Mouse (Mus musculus): ENCODE measurements at regions not wholly inside any gene's neighbourhood (a gene's known extent, or its start where the extent isn't known, plus 50 kb on each side); places are given as distances from the start of the nearest gene placed in this dataset.
A peak's percentile ranks its signal among the peaks of the same experiment; 100 is the strongest.

GRCm38 (mm10) chr7:136056876-136057484 lies 340.8 kb upstream of the Mki67 start:
- DNase-seq: no peak

- no peak for DNase-seq
Observed at GRCm38 (mm10) chr7:136058319-136058718, 342.2 kb upstream of the Mki67 start.

- no peak for DNase-seq
Observed at GRCm38 (mm10) chr7:136058751-136059681, 342.9 kb upstream of the Mki67 start.

DNA sequence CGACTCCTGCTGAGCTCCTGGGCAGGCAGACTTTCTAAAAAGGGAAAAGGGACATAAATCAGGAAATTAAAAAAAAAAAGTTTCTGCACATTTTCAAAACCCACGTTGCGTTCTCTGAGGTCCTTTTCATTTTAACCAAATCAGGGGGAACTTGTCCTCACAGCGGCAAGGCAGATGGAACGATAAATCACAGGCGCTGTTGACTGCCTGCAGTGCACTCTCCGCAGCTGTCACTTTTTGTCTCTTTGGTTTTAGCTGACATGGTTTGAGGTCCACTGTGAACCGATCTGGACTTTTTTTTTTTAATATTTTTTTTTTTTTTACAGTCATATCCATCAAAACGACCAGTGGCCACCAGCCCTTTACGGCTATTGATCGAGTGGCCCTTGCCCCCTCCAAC lies 343.7 kb upstream of the Mki67 start:
- peak; percentile 65 for DNase-seq

- peak; percentile 76 for DNase-seq
Observed at GRCm38 (mm10) chr7:136060339-136061073, 344.3 kb upstream of the Mki67 start.

DNA sequence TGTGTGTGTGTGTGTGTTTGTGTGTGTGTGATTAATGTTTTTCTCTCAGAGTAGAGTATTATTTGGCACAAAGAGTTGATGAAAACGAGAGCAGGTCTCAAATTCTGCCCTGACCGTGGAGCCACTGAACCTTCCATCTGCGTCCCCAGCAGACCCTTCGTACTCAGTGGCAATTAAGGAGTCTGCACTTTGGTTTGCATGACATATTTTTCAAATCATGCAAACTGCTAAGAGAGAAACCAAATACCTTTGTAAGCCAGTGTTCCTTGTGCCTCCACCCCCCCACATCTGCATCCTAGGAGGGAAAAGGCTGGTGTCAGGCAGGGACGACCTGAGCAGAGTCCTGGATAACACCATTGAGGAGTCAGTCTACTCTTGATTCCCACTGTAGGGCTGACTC lies 346.5 kb upstream of the Mki67 start:
- no peak for DNase-seq

GRCm38 (mm10) chr7:136065038-136065678 lies 349.0 kb upstream of the Mki67 start:
- DNase-seq: no peak

DNA sequence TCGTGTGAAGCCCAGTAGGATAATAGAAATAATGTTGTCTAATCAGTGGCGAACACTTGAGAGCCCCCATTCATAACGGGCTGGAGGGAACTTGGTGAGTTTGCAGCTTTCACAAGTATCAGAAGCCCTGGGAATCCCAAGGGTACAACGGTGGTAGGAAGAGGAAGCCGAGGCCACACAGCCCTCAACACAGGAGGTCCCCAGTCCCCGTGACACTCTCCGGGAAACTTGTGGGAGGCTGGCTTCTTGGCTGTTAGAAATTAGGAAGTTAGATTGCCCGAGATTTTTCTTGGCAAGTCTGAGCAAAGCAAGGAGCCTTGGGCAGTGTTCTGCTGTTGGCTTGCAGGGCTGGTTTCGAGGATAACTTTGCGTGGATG lies 349.5 kb upstream of the Mki67 start:
- no peak for DNase-seq

DNA sequence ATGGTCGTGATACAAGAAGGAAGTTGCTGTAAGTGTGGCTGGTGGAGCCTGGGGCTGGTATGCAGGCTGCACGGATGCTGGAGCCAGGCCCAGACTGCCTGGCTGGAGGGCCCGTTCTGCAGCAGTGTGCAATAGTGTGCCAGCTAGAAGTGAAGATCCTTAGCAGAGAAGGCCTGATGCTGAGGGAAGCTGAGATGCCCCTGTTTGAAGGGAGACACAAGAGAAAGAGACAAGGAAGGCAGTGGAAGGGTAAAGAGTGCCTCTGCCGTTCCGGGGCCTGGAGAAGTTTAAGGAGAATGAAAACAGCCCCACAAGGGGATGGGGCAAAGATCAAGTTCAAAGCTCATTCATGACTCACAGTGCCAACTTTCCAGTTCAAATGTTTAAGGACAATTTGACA lies 354.7 kb upstream of the Mki67 start:
- DNase-seq: no peak

DNA sequence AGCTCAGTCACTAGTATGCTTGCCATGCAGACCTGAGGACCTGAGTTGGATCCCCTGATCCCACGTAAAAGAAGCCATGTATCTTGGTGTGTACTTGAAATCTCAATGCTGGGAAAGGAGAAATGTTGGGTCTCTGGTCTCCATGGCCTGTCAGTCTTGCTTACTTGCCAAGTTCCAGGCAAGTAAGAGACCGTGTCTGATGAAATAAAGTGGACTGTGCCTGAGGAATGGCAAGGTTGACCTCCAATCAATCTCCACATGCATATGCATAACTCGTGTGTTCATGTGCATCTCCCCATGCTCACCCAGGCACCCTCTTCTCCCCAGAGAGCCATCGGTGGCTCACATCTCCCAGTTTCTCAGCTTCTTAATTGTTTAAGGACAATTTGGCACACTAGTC lies 355.2 kb upstream of the Mki67 start:
- no peak for DNase-seq

- no peak for DNase-seq
Observed at GRCm38 (mm10) chr7:136073265-136073799, 357.2 kb upstream of the Mki67 start.

DNA sequence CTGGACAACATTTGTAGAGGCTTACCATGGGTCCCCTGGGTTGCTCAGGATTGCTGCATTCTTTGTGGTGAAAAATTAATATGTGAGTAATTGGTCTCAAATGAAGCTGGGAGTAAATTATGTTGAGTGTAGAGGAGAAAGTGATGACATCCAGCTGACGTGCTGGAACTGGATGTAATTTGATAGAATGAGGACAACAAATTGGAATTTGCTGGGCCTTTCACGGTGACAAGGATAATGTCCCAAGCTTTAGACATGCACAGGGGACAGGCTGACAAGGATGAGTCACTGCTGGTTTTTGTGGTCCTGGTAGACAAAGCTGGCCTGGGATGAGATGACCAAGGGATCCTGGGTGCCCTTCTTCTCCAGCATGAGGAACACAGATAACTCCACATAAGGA lies 357.9 kb upstream of the Mki67 start:
- no peak for DNase-seq

DNA sequence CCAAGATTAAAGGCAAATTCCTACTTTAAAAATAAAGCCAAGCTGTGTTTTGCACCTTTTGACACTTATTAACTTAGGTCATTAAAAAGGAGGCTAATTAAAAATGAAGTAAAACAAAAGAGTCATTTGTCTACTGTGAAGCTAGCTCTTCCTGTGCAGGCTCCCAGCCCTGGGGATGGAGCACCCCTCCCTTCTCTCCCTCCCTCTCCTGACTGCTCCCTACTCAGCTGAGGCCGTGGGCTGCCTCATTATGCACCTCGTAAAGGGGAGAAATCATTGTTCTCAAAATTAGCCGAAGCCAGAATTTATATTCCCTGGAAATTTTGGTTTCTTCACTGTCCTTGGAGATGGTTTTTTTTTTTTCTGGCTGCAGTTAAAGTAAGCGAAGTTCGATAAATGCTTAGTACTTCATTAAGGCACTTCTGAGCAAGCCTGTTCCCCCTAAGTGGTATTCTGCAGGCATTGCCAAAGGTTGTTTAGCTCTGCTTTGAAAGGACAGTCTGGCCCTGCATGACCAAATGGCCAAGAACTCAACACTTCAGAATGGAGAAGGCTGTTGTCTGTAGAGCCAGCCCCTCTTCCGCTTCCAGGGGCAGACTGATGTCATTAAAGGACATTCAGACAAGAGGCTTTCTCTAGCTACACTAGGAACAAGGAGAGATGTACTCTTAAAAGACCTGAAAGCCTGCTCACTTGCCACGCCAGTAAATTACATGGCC lies 365.5 kb upstream of the Mki67 start:
- DNase-seq: no peak

- DNase-seq: no peak
Observed at GRCm38 (mm10) chr7:136082253-136082867, 366.2 kb upstream of the Mki67 start.

- no peak for DNase-seq
Observed at GRCm38 (mm10) chr7:136083005-136083404, 366.8 kb upstream of the Mki67 start.

GRCm38 (mm10) chr7:136083571-136084342 lies 367.6 kb upstream of the Mki67 start:
- DNase-seq: peak; percentile 56

- DNase-seq: no peak
Observed at GRCm38 (mm10) chr7:136088785-136089184, 372.6 kb upstream of the Mki67 start.

- no peak for DNase-seq
Observed at GRCm38 (mm10) chr7:136094681-136095360, 378.7 kb upstream of the Mki67 start.

DNA sequence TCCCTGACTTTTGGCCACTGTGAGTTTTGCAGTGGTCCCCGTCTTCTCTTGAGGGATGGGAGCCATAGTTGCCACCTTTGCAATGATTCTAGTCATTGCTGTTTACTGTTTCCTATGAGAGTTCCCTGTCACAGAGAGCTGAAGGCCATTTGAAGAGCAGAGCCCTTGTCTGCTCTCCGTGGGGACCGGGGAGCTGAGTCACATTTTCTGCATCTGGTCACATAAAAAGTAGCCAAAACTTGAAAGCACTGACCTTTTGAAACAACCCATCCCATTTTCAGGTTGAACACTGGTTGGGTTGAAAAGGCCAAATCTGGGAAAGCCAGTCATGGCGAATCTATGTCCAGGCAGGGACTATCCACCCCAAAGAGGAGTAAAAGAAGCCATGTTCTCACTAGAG lies 387.9 kb upstream of the Mki67 start:
- DNase-seq: no peak

DNA sequence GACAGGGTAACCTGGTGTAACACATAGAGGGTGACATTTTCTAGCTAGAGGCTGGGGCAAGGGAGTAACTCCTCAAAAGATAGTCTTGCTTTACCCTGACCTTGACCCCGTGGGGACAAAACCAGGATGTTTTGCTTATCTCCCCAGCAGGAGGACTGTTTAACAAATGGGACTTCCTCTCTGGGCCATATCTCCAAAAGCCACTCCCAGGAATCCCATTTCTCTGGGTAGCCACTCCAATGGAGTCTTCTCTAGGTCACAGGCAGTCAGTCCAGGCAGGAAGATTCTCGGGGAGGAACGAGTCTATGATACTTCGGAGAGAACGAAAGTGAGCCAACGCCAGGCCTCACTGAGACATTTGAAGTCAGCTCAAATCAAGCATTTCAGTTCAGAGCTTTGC lies 396.0 kb upstream of the Mki67 start:
- no peak for DNase-seq

All from embryo, embryonic 11 days (tissue).